Mouse (Mus musculus) midbrain, embryonic 12.5 days (tissue): ENCODE measurements around the gene Ptdss2. TPM values are rescaled to one million over a fixed set of nuclear protein-coding genes. Genes with fewer than 3 reads are reported as not detected.

ENCODE experiments used
- ATAC-seq: fragments of 200-750 bp; cut with Nextera tagmentation; 2 replicates; pipeline ENCODE4 v1.8.0; 2017; ENCODE audit warnings: low read depth, moderate TSS enrichment, moderate library complexity; ENCODE audit not compliant: low FRiP score
- H3K27ac ChIP-seq: fragments of 300-500 bp; sonication (generic); replicated peaks from 2 replicates; pipeline ENCODE4 v1.5.1; 2016; ENCODE audit warnings: mild to moderate bottlenecking
- H3K27me3 ChIP-seq: fragments of 300-500 bp; sonication (generic); 2 replicates; pipeline ENCODE4 v1.6.1; 2016; ENCODE audit warnings: mild to moderate bottlenecking
- H3K36me3 ChIP-seq: fragments of 300-500 bp; sonication (generic); 2 replicates; pipeline ENCODE4 v1.6.1; 2016
- H3K4me1 ChIP-seq: fragments of 300-500 bp; sonication (generic); 2 replicates; pipeline ENCODE4 v1.6.1; 2016
- H3K4me2 ChIP-seq: fragments of 300-500 bp; sonication (generic); replicated peaks from 2 replicates; pipeline ENCODE4 v1.6.1; 2016; ENCODE audit warnings: mild to moderate bottlenecking, moderate library complexity
- H3K4me3 ChIP-seq: fragments of 300-500 bp; sonication (generic); 2 replicates; pipeline ENCODE4 v1.5.1; 2016; ENCODE audit warnings: mild to moderate bottlenecking
- H3K9ac ChIP-seq: fragments of 300-500 bp; sonication (generic); replicated peaks from 2 replicates; pipeline ENCODE4 v1.6.1; 2016; ENCODE audit warnings: mild to moderate bottlenecking, moderate library complexity
- H3K9me3 ChIP-seq: fragments of 300-500 bp; sonication (generic); 2 replicates; pipeline ENCODE4 v1.6.1; 2016; ENCODE audit warnings: mild to moderate bottlenecking
- WGBS: fragments of 180-500 bp; shearing (Covaris S2); methylation state at CpG from one replicate; pipeline ENCODE4 v1.1.7; 2016; 5-methylcytosine and 5-hydroxymethylcytosine counted together
- polyA plus RNA-seq: library from polyadenylated mRNA; unstranded; fragments of >200 nt; fragmentation: Nextera tagmentation; extraction: Ambion mirVana; gene quantifications from 2 replicates; pipeline ENCODE4 v1.2.1, GENCODE M21; 2016

Ptdss2 gene
- polyA plus RNA-seq, 1 experiment from 2014 or later, result 67.5 TPM

- no peak overlapping the region for H3K9ac ChIP-seq
- H3K4me2 ChIP-seq, result no peak overlapping the region
- H3K27me3 ChIP-seq, result no peaks in the 10 kb centered on the region
- peaks cover 36% of the 10 kb centered on the region for H3K36me3 ChIP-seq
- H3K4me3 ChIP-seq, result no peak overlapping the region
- no peak overlapping the region for H3K27ac ChIP-seq
- WGBS, result 93% methylated on average over 14 of the region's 14 CpGs
- ATAC-seq, result no peak
- H3K9me3 ChIP-seq, result no peaks in the 10 kb centered on the region
- H3K4me1 ChIP-seq, result peaks cover 27% of the 10 kb centered on the region
Measured at GRCm38 (mm10) chr7:141191036-141191435, 68.9 kb downstream of the Ptdss2 start.

- no peaks in the 10 kb centered on the region for H3K27me3 ChIP-seq
- ATAC-seq, result no peak
- WGBS, result 90% methylated on average over 24 of the region's 24 CpGs
- no peaks in the 10 kb centered on the region for H3K9me3 ChIP-seq
- no peak overlapping the region for H3K27ac ChIP-seq
- peak overlapping the region; percentile 97; the same call in 1 of the 2 replicates for H3K9ac ChIP-seq
- peak overlapping the region; percentile 93; the same call in 1 of the 2 replicates for H3K4me2 ChIP-seq
- peaks cover 28% of the 10 kb centered on the region for H3K4me1 ChIP-seq
- peak overlapping the region; percentile 93 for H3K4me3 ChIP-seq
- H3K36me3 ChIP-seq, result peaks cover 36% of the 10 kb centered on the region
Measured at GRCm38 (mm10) chr7:141191796-141192685, 69.9 kb downstream of the Ptdss2 start.

GRCm38 (mm10) chr7:141192776-141193347, 70.7 kb downstream of the Ptdss2 start:
- Histone ChIP-seq H3K9me3 (no peaks in the 10 kb centered on the region), H3K27me3 (no peaks in the 10 kb centered on the region), H3K36me3 (peaks cover 36% of the 10 kb centered on the region), H3K27ac (peak overlapping the region; percentile 85), H3K4me1 (peaks cover 28% of the 10 kb centered on the region), H3K9ac (peak overlapping the region; percentile 97), H3K4me3 (peak overlapping the region; percentile 93), H3K4me2 (peak overlapping the region; percentile 93)
- WGBS, result 31% methylated on average over 12 of the region's 12 CpGs
- ATAC-seq, result no peak

- Histone ChIP-seq H3K27ac (peak overlapping the region; percentile 85), H3K9ac (peak overlapping the region; percentile 97), H3K27me3 (no peaks in the 10 kb centered on the region), H3K4me1 (peaks cover 28% of the 10 kb centered on the region), H3K4me3 (peak overlapping the region; percentile 93), H3K4me2 (peak overlapping the region; percentile 93), H3K9me3 (no peaks in the 10 kb centered on the region), H3K36me3 (peaks cover 36% of the 10 kb centered on the region)
- WGBS, result 0% methylated on average over 36 of the region's 43 CpGs
- no peak; the same call in none of the 2 replicates for ATAC-seq
Measured at GRCm38 (mm10) chr7:141193348-141193856, 71.2 kb downstream of the Ptdss2 start.

- H3K4me2 ChIP-seq, result peak within 1 kb of the TSS; percentile 93
Measured at GRCm38 (mm10) chr7:141193948-141194347, 71.8 kb downstream of the Ptdss2 start, which contains the start of the genes Hras and Lrrc56. Gene Hras, minus strand, starts transcription at chr7:141194005. Gene Lrrc56, plus strand, starts transcription at chr7:141194157.

GRCm38 (mm10) chr7:141194409-141194808, 72.2 kb downstream of the Ptdss2 start:
- Histone ChIP-seq H3K9me3 (no peaks in the 10 kb centered on the region), H3K36me3 (peaks cover 31% of the 10 kb centered on the region), H3K4me1 (peaks cover 28% of the 10 kb centered on the region), H3K27me3 (no peaks in the 10 kb centered on the region), H3K27ac (peak overlapping the region; percentile 75), H3K9ac (peak overlapping the region; percentile 59), H3K4me2 (peak overlapping the region; percentile 93), H3K4me3 (peak overlapping the region; percentile 93)
- under 1% methylated on average over 23 of the region's 23 CpGs for WGBS
- ATAC-seq, result no peak

More at GRCm38 (mm10) chr7:141193948-141194347, 71.8 kb downstream of the Ptdss2 start, which contains the start of the genes Hras and Lrrc56:
- H3K9me3 ChIP-seq, result no peaks in the 10 kb centered on the region
- peak; percentile 95 for ATAC-seq
- H3K36me3 ChIP-seq, result peaks cover 35% of the 10 kb centered on the region
- H3K4me1 ChIP-seq, result peaks cover 28% of the 10 kb centered on the region
- no peaks in the 10 kb centered on the region for H3K27me3 ChIP-seq
- 0% methylated on average over 36 of the region's 39 CpGs for WGBS
- H3K27ac ChIP-seq, result peak within 1 kb of the TSS; percentile 85
- peak within 1 kb of the TSS; percentile 97 for H3K9ac ChIP-seq
- peak within 1 kb of the TSS; percentile 93 for H3K4me3 ChIP-seq

- peaks cover 27% of the 10 kb centered on the region for H3K36me3 ChIP-seq
- ATAC-seq, result peak; percentile 25
- H3K27ac ChIP-seq, result peak overlapping the region; percentile 75
- H3K4me3 ChIP-seq, result peak overlapping the region; percentile 93
- H3K9ac ChIP-seq, result peak overlapping the region; percentile 63
- H3K4me1 ChIP-seq, result peaks cover 28% of the 10 kb centered on the region
- H3K27me3 ChIP-seq, result no peaks in the 10 kb centered on the region
- no peaks in the 10 kb centered on the region for H3K9me3 ChIP-seq
- H3K4me2 ChIP-seq, result peak overlapping the region; percentile 93
- WGBS, result under 1% methylated on average over 28 of the region's 28 CpGs
Measured at GRCm38 (mm10) chr7:141194830-141195229, 72.6 kb downstream of the Ptdss2 start.

GRCm38 (mm10) chr7:141195754-141196153, 73.6 kb downstream of the Ptdss2 start:
- Histone ChIP-seq H3K4me2 (peak overlapping the region; percentile 93), H3K9ac (no peak overlapping the region)
- 94% methylated on average over 2 of the region's 2 CpGs for WGBS

GRCm38 (mm10) chr7:141196619-141197282, 74.6 kb downstream of the Ptdss2 start:
- peaks cover 27% of the 10 kb centered on the region for H3K4me1 ChIP-seq
- no peaks in the 10 kb centered on the region for H3K9me3 ChIP-seq
- no peaks in the 10 kb centered on the region for H3K27me3 ChIP-seq
- no peak overlapping the region for H3K9ac ChIP-seq
- no peak overlapping the region for H3K4me3 ChIP-seq
- ATAC-seq, result no peak
- H3K4me2 ChIP-seq, result no peak overlapping the region
- H3K36me3 ChIP-seq, result peaks cover 7% of the 10 kb centered on the region
- H3K27ac ChIP-seq, result no peak overlapping the region
- 88% methylated on average over 8 of the region's 8 CpGs for WGBS

More at GRCm38 (mm10) chr7:141195754-141196153, 73.6 kb downstream of the Ptdss2 start:
- ATAC-seq, result no peak
- Histone ChIP-seq H3K4me3 (no peak overlapping the region), H3K36me3 (peaks cover 17% of the 10 kb centered on the region), H3K9me3 (no peaks in the 10 kb centered on the region), H3K4me1 (peaks cover 28% of the 10 kb centered on the region), H3K27me3 (no peaks in the 10 kb centered on the region), H3K27ac (no peak overlapping the region)

- no peaks in the 10 kb centered on the region for H3K36me3 ChIP-seq
- ATAC-seq, result no peak
- no peak overlapping the region for H3K9ac ChIP-seq
- H3K27me3 ChIP-seq, result no peaks in the 10 kb centered on the region
- H3K27ac ChIP-seq, result no peak overlapping the region
- H3K9me3 ChIP-seq, result no peaks in the 10 kb centered on the region
- H3K4me3 ChIP-seq, result no peak overlapping the region
- peaks cover 14% of the 10 kb centered on the region for H3K4me1 ChIP-seq
- WGBS, result 92% methylated on average over 4 of the region's 4 CpGs
- no peak overlapping the region for H3K4me2 ChIP-seq
Measured at GRCm38 (mm10) chr7:141198121-141198520, 75.9 kb downstream of the Ptdss2 start.

- 80% methylated on average over 3 of the region's 3 CpGs for WGBS
- Histone ChIP-seq H3K4me2 (no peak overlapping the region), H3K27ac (no peak overlapping the region), H3K4me3 (no peak overlapping the region), H3K36me3 (no peaks in the 10 kb centered on the region), H3K9ac (no peak overlapping the region), H3K27me3 (no peaks in the 10 kb centered on the region), H3K9me3 (no peaks in the 10 kb centered on the region), H3K4me1 (no peaks in the 10 kb centered on the region)
- no peak for ATAC-seq
Measured at GRCm38 (mm10) chr7:141204546-141204945, 82.4 kb downstream of the Ptdss2 start.
